Mouse (Mus musculus): ENCODE measurements around the gene Tm9sf4.
A peak's percentile ranks its signal among the peaks of the same experiment; 100 is the strongest.

Tm9sf4 gene

GRCm38 (mm10) chr2:153160844-153161683 is at the start of gene Tm9sf4:
Tm9sf4 (plus strand) TSS chr2:153161303.
- peak; percentile 87 for DNase-seq (ENCODE audit: low read depth, low spot score)

- no peak for DNase-seq (ENCODE audit: low read depth, low spot score)
Measured at GRCm38 (mm10) chr2:153115679-153116081, 45.4 kb upstream of the Tm9sf4 start.

DNA sequence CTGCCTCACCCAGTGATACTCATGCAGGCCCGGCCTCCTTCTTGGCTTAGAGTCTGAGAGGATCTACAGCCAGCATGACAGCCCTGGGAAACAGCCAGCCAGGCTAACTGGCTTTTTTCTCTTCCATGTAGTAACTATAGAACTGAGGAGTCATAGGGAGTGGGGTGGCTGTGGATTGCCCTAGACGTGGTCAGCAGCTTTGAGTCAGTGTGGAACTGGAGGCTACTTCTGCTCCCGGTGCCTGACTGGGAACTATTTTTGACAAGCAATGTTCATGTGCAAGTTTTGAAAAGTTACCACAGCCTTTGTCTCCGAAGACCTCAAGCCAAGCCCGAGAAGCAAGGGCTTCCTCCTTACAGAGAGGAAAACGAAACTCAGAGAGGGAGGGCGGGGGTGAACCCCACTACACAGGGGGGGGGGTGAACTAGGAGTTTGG is 44.0 kb upstream of the Tm9sf4 start:
- DNase-seq (ENCODE audit: low read depth, low spot score): no peak

DNA sequence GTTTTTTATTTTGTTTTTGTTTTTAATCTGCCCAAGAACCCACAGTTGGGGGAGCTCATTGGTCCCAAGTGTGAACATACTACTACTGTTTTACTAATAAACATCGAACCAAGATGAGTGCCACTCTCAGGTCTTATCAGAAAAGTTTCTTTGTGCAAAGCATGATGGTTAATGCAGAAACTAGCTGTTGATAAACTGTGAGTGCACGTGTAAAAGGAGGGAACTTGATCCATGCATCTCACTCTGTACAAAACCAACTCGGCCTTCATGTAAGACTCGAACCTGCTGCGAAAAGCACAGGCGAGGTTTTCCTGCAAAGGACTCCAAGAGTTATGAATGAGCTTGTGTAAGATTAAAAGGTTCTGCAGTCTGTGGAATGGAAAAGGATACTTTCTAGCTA is 41.6 kb upstream of the Tm9sf4 start:
- DNase-seq (ENCODE audit: low read depth, low spot score): no peak

- no peak for DNase-seq (ENCODE audit: low read depth, low spot score)
Measured at GRCm38 (mm10) chr2:153120126-153120525, 41.0 kb upstream of the Tm9sf4 start.

DNA sequence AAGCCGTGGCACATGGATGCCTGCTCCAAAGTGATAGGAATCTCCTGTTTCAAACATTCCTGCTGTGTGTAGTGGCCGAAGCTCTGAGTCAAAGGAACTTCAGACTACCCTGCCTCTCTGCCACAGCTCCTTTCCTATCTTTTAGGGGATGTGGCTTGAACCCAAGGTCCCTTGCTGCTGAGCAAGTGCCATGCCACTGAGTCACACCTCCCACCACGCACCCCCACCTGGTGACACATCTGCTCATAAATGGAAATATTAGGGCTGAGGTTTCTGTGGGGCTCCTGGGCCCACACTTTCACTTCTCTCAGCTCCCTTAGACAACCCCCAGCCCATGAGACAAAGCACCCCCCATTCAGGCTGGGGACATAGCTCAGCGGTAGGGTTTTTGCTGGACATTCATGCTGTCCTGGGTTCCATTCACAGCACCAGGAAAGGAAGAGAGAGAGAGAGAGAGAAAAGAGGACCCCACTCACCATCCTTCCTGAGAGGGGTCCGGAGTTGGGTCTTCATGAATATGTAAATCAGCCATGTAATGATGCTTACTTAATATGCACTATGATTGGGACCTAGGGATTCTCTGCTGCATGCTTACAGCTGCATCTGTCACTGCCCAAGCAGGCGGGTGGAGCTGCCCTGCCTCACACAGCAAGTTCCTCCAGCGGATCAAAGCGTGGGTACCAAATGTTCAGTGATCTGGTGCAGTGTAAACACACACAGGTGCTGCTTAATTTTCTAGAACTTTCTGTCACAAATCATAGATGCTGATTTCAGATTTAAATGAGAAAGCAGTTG is 39.1 kb upstream of the Tm9sf4 start:
- no peak for DNase-seq (ENCODE audit: low read depth, low spot score)

GRCm38 (mm10) chr2:153122701-153123100 is 38.4 kb upstream of the Tm9sf4 start:
- no peak for DNase-seq (ENCODE audit: low read depth, low spot score)

- no peak for DNase-seq (ENCODE audit: low read depth, low spot score)
Measured at GRCm38 (mm10) chr2:153125875-153126274, 35.2 kb upstream of the Tm9sf4 start.

DNA sequence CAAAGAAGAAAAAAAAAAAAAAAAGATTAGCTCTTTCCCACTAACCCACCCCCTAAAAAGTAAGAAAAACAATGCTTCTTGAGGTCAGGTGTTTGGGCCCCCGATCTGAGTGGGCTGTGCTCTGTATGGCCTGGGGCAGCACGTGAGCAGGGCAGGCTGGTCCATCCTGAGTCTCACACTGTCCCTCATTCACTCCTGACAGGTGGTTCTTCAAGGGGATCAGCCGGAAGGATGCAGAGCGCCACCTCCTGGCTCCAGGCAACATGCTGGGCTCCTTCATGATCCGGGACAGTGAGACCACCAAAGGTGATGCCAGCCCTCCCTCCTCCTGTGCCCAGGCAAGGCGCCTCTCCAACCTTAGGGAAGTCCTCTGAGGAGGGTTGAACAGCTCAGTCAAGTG is 30.1 kb upstream of the Tm9sf4 start:
- DNase-seq (ENCODE audit: low read depth, low spot score): no peak

- no peak for DNase-seq (ENCODE audit: low read depth, low spot score)
Measured at GRCm38 (mm10) chr2:153134237-153134636, 26.9 kb upstream of the Tm9sf4 start.

GRCm38 (mm10) chr2:153136211-153136610 is 24.9 kb upstream of the Tm9sf4 start:
- no peak for DNase-seq (ENCODE audit: low read depth, low spot score)

- DNase-seq (ENCODE audit: low read depth, low spot score): no peak
Measured at GRCm38 (mm10) chr2:153139158-153139557, 21.9 kb upstream of the Tm9sf4 start.

- no peak for DNase-seq (ENCODE audit: low read depth, low spot score)
Measured at GRCm38 (mm10) chr2:153139996-153140613, 21.0 kb upstream of the Tm9sf4 start.

DNA sequence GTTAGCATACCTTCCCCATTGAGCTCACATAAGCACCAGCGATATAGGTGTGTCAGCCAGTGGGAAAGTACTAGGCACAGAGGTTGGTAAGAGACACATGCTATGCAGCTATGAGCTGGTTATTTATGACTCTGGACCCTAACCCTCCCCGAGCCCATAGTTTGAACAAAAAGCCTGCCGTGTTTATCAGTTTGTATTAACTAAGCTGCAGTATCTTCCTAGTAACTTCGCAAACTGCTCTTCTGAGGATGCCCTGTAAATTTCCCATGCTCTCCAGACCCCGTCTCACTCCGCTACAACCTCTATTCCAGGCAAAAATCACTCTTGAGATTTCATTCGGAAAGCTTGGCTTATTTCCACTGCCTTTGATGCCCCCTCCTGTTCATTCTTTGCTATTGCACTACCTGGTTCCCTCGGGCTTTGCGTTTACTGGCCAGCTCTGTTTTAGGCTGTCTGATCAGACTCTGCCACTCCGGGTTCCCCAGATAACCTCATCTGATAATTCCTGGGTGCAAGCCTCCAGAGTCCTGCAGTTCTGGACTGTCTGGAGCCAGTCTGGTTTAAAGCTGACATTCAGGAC is 18.4 kb upstream of the Tm9sf4 start:
- peak; percentile 46 for DNase-seq (ENCODE audit: low read depth, low spot score)

DNA sequence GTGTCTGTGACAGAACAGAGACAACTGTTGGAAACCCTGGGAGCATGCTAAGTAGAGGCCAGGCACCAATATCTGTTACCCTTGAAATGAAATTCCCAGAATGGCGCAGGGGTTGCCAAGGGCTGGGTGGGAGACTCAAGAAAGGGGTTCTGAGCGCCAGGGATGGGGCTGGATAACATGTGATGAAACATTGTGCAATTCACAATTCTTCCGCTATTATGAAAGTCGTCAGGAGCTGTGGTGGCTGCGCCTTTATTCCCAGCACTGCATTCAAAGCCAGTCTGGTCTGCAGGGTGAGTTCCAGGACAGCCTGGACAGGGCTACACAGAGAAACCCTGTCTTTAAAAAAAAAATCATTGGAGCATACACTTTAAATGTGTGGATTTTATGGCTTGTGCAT is 15.8 kb upstream of the Tm9sf4 start:
- no peak for DNase-seq (ENCODE audit: low read depth, low spot score)

DNA sequence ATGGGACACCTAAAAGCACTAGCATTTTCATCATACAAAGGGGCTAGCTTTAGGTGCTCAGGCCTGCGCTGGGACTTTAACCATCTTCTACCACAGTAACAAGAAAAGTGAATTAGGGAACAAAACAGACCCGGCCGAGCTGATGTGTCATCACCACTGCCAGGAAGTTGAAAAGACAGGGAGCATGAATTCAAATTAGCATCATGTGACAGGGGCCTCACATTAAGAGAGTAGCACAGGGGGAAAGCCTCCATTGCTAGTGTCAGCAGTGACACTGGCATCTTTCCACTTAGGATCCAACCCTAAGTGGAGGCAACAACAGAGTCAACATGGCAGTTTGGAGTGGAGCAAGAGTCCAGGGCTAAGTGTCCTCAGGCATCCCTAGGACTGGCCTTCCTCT is 13.9 kb upstream of the Tm9sf4 start:
- DNase-seq (ENCODE audit: low read depth, low spot score): no peak

DNA sequence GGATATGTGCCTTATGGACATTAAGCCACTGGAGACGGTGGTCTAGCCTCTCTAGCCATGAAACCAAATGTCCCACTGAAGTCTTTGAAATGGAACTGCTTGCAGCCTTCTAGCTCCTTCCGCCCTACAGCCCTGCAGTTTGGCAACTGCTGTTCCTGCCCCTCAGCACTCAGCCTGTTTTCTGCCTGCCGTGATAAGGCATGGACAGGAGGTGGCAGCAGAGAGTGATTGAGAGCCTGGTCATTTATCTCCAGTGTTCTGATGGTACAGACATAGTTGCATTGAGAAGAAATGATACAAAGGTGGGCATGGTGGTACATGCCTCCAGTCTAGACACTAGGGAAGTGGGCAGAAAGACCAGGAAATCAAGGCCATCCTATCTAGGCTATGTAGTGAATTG is 13.4 kb upstream of the Tm9sf4 start:
- peak; percentile 37 for DNase-seq (ENCODE audit: low read depth, low spot score)

GRCm38 (mm10) chr2:153149742-153150141 is 11.4 kb upstream of the Tm9sf4 start:
- no peak for DNase-seq (ENCODE audit: low read depth, low spot score)

GRCm38 (mm10) chr2:153151026-153151425 is 10.1 kb upstream of the Tm9sf4 start:
- no peak for DNase-seq (ENCODE audit: low read depth, low spot score)

- no peak for DNase-seq (ENCODE audit: low read depth, low spot score)
Measured at GRCm38 (mm10) chr2:153151926-153152665, 9.0 kb upstream of the Tm9sf4 start.

DNA sequence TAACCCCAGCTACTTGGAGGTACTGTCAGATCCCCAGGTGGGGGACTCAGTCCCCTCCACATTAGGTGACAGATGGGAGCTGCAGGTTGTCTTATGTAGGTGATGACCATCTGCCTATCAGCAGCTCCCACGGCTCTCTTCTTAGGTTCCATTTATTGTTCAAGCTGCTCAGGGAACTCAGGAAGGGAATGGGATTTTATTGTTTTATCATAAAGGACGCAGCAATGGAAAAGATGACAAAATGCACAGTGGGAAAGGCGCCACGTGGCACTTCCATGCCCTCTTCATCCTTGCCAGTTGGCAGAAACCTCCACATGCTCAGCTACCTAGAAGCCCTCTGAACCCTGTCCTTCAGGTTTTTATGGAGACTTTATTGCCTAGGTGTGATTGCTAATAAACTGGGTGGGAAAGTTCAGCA is 8.1 kb upstream of the Tm9sf4 start:
- no peak for DNase-seq (ENCODE audit: low read depth, low spot score)
